Mouse (Mus musculus): ENCODE data around the gene Clpp.

Gene Clpp

DNA sequence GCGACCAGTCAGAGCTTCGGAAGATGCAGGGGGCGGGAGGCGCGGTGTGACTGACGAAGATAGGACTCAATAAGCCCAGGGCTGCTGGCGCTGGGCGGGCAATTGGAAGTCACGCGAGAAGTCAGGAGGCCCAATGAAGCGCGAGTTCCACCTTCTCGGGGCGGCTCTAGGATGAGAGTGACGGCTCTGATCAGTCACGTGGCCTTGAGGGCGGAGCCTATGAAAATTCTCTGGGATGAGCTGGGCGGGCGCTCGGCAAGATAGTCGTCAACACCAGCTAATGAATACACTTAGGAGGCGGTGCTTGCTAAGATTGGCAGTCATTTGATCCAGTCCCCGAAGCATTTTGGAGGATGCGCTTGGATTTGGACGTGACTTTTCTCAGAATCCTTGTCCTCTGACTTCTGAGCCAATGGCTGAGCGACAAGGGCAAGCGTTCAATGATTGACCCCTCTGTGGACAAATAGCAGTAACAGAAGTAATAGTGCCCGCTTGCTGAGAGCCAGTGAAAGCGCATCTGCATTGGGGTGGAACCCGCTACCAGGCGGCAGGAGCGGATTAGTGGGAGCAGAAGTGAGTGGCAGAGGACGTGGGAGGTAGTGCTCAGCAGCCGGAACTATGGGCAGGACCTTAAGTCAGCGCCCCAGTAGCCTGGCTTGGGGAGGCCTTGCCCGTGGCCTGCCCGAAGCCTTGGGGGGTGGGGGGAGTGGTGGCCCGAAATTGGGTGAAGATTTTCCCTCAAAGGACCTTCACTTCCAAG, 41.7 kb downstream of the Clpp start:
- peak; percentile 100 for DNase-seq

DNA sequence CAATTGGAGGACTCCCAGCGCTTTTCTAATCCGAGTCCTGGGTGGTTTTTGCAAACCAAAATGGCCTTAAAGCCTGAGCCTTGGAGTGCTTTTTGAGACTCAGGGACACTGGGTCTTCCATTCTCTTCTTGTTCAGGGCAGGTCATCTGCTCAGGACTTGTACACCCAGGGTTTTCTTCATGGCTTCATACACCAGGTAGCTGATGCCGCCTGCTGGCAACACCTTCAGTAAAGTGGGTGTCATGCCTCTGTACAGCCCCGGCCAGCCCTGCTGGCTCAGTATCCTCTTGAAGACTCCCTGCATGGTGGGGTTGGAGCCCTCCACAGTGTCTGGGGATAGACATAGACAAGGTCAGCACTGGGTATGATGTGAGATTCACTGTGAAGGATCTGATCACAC, 42.7 kb downstream of the Clpp start:
- peak; percentile 66 for DNase-seq

DNA sequence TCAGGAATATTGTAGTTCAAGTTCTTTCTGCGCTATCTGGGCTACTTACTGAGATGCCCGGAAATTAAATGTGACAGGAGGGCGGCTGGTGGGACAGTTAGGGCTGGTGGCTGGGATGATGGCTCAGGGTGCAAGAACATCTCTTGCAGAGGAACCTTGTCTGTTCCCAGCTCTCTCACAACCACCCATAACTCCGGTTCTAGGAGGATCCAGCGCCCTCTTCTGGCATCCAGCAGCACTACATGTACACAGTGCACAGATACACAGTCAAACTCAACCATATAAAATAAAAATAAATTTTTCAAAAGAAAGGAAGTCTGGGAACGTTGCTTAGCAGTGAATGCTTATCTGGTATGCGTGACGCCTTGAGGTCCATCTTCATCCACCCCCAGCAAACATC, 48.9 kb downstream of the Clpp start:
- DNase-seq = no peak

DNA sequence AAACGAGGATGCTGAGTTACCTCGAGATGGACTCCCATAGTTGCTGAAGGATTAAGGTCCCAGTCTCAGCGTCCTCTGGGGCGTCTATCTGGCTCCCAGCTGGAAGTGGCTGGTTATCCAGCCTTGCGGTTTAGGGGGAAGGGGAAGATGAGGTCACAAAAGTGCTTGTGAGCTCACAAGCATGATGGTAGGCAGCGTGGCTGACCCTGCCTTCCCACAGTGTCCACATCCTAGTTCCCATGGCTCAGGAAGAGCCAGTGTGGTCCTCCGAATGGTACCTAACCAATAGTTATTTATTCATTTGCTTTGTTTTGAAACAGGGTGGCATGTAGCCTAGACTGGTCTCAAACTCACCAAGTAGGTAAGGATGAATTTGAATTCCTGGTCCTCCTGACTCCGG, 51.4 kb downstream of the Clpp start, which contains the start of gene Slc25a41:
Slc25a41 (minus strand) TSS at position 101 of the 400 bp plus-strand sequence.
- no peak for DNase-seq

Measured in cerebellum, adult 9-10 months (tissue).